Comparison of ENCODE assay signal across 31 mouse cellular contexts in genomic region chr12:106835241-106835640, GRCm38 (mm10).
"Had no signal": no experiment of that assay in that cellular context is flagged by ENCODE, and none has a peak within 500 bp of the region (broad histone marks: within the 10 kb centered on the region; RNA-seq: fewer than 3 reads in every experiment).

No protein-coding gene starts in this region.

- H3K27ac ChIP-seq: left cerebral cortex, adult 2 months; limb, embryonic 12.5 days; limb, embryonic 13.5 days; limb, embryonic 15.5 days; liver, embryonic 12.5 days; liver, embryonic 13.5 days; liver, embryonic 14.5 days; liver, embryonic 15.5 days; lung, embryonic 15.5 days; macrophage; midbrain, embryonic 10.5 days; midbrain, embryonic 12.5 days; midbrain, embryonic 15.5 days; neural tube, embryonic 12.5 days; neural tube, embryonic 13.5 days had no signal

- DNase-seq: left cerebral cortex, postnatal 4 days; liver; liver, embryonic 13.5 days; liver, postnatal 0 days; lung, adult 18-20 months; lung, adult 2 months; lung, embryonic 14.5 days; lung, postnatal 10 days; lung, postnatal 14 days; lung, postnatal 36 days; lung, postnatal 4 days; midbrain, embryonic 14.5 days had no signal

- H3K9me3 ChIP-seq: limb, embryonic 13.5 days; limb, embryonic 15.5 days; liver, embryonic 12.5 days; liver, embryonic 13.5 days; liver, embryonic 15.5 days; lung, embryonic 15.5 days; midbrain, embryonic 10.5 days; midbrain, embryonic 12.5 days; midbrain, embryonic 15.5 days; neural tube, embryonic 12.5 days; neural tube, embryonic 13.5 days had no signal

- H3K9ac ChIP-seq: limb, embryonic 12.5 days; limb, embryonic 13.5 days; limb, embryonic 15.5 days; liver, embryonic 12.5 days; liver, embryonic 13.5 days; liver, embryonic 14.5 days; liver, embryonic 15.5 days; liver, postnatal 0 days; lung, embryonic 14.5 days; lung, embryonic 15.5 days; midbrain, embryonic 12.5 days; midbrain, embryonic 15.5 days; neural tube, embryonic 12.5 days; neural tube, embryonic 13.5 days had no signal

- H3K36me3 ChIP-seq: limb, embryonic 12.5 days; limb, embryonic 13.5 days; limb, embryonic 15.5 days; liver, embryonic 12.5 days; liver, embryonic 13.5 days; liver, embryonic 15.5 days; lung, embryonic 15.5 days; midbrain, embryonic 10.5 days; midbrain, embryonic 12.5 days; midbrain, embryonic 15.5 days; neural tube, embryonic 12.5 days; neural tube, embryonic 13.5 days had no signal

- ATAC-seq: liver, embryonic 12.5 days; liver, postnatal 0 days; lung, postnatal 0 days; midbrain, embryonic 15.5 days; midbrain, embryonic 16.5 days had no signal

- H3K4me2 ChIP-seq: limb, embryonic 12.5 days; limb, embryonic 13.5 days; limb, embryonic 15.5 days; liver, embryonic 11.5 days; liver, embryonic 12.5 days; liver, embryonic 13.5 days; liver, embryonic 15.5 days; lung, embryonic 14.5 days; lung, embryonic 15.5 days; midbrain, embryonic 12.5 days; midbrain, embryonic 15.5 days; neural tube, embryonic 12.5 days; neural tube, embryonic 13.5 days had no signal

- H3K4me3 ChIP-seq: left cerebral cortex, adult 2 months; limb, embryonic 12.5 days; limb, embryonic 13.5 days; limb, embryonic 15.5 days; liver, embryonic 12.5 days; liver, embryonic 13.5 days; liver, embryonic 15.5 days; lung, embryonic 15.5 days; megakaryocyte, embryonic 14.5 days; midbrain, embryonic 10.5 days; midbrain, embryonic 12.5 days; midbrain, embryonic 15.5 days; myocyte; neural tube, embryonic 12.5 days; neural tube, embryonic 13.5 days had no signal

- H3K27me3 ChIP-seq: limb, embryonic 12.5 days; limb, embryonic 15.5 days; liver, embryonic 12.5 days; liver, embryonic 13.5 days; liver, embryonic 15.5 days; lung, embryonic 15.5 days; megakaryocyte, embryonic 14.5 days; midbrain, embryonic 15.5 days; neural tube, embryonic 12.5 days had no signal

- H3K4me1 ChIP-seq: limb, embryonic 15.5 days; liver, embryonic 12.5 days; liver, embryonic 13.5 days; liver, embryonic 15.5 days; lung, embryonic 15.5 days; megakaryocyte, embryonic 14.5 days had no signal
